Mouse (Mus musculus): Measurements from ENCODE around the gene Ift20. TPM values are rescaled to one million over a fixed set of nuclear protein-coding genes. Genes with fewer than 3 reads are reported as not detected.

Gene Ift20
- total RNA-seq, 2 experiments from 2014 or later = 78.1 to 87.4 TPM

DNA sequence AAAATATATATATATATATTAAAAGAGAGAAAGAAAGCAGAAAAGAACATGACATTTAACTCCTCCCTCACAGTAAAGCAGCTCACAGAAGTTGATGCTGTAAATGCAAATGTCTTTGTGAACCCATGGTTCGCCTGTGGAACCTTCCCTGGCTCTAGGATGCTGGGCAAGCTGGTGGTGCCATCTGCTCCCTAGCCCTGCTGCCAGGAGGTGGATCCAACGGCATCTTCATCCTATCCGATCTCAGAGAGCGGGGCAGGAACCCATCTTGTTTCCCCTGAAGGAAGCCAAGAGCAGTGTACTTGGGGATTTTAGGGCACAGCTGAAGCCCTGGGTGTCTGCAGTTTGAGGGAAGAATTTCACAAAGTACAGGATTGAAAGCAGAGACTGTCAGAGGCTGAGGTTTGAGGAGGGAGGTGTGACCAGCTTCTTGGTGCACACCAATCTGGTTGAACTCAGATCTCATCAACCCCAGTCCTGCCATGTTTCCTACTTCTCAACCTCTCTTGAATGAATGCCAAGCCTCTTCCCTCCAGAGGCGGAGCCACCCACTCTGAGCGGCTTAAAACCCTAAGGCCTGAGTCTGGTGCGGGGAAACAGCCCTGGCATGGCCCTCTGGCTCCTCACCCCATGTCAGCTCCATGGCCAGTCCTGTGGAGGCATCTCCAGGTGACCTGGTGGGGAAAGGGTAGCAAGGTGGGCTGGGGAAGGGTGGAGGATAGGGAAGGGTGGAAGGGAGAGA lies 33.1 kb upstream of the Ift20 start, which contains the start of gene Sebox:
Gene Sebox (plus strand): TSS at position 539 of the 742 bp plus-strand sequence.
- no peak for TF ChIP-seq CTCF (IDR thresholded peaks at IDR 0.05)
- intact Hi-C loops (cut with DNase I) = no loop called here
- DNase-seq (ENCODE audit: extremely low spot score in 1 of 2, low spot score in 2 of 2) = no peak
- Histone ChIP-seq H3K4me3 (no peak within 1 kb of the TSS), H3K27ac (peak within 1 kb of the TSS; percentile 24; the same call in 1 of the 2 replicates)

DNA sequence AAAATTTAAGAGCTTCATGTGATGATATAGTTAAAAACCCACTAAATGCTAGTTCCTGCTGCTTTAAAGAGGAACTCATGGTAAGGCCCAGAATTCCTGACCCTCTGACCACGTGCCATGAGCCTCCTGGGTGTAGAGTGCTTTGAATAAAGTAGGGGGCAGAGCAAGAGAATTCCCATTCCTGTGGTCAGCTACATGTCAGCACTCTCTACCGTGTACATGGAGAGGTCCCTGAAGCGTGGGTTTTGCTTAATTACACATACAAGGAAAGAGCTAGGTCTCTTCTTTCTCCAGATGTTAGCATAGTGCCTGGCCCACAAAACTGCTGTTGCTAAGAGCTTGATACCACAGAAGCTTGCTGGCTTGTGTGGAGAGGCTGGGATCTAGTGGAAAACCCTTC lies 30.7 kb upstream of the Ift20 start:
- no peak overlapping the region for H3K4me3 ChIP-seq
- no peak overlapping the region for H3K27ac ChIP-seq
- TF ChIP-seq CTCF (IDR thresholded peaks at IDR 0.05) = no peak
- no peak for DNase-seq (ENCODE audit: extremely low spot score in 1 of 2, low spot score in 2 of 2)
- intact Hi-C loops (cut with DNase I) = no loop called here

DNA sequence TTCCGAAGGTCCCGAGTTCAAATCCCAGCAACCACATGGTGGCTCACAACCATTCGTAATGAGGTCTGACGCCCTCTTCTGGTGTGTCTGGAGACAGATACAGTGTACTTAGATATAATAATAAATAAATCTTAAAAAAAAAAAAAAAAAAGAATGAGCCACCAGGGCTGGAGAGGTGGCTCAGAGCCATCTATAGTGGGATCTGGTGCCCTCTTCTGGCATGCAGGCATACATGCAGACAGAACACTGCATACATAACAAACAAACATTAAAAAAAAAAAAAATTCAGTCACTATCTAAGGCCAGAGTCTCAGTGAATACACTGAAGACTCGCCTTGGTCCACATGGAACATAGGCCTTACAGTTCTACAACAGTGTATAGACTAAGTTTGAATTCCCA lies 27.0 kb upstream of the Ift20 start:
- no peak overlapping the region for H3K4me3 ChIP-seq
- no peak for DNase-seq (ENCODE audit: extremely low spot score in 1 of 2, low spot score in 2 of 2)
- H3K27ac ChIP-seq = no peak overlapping the region
- TF ChIP-seq CTCF (IDR thresholded peaks at IDR 0.05) = peak; percentile 56
- intact Hi-C loops (cut with DNase I) = no loop called here

DNA sequence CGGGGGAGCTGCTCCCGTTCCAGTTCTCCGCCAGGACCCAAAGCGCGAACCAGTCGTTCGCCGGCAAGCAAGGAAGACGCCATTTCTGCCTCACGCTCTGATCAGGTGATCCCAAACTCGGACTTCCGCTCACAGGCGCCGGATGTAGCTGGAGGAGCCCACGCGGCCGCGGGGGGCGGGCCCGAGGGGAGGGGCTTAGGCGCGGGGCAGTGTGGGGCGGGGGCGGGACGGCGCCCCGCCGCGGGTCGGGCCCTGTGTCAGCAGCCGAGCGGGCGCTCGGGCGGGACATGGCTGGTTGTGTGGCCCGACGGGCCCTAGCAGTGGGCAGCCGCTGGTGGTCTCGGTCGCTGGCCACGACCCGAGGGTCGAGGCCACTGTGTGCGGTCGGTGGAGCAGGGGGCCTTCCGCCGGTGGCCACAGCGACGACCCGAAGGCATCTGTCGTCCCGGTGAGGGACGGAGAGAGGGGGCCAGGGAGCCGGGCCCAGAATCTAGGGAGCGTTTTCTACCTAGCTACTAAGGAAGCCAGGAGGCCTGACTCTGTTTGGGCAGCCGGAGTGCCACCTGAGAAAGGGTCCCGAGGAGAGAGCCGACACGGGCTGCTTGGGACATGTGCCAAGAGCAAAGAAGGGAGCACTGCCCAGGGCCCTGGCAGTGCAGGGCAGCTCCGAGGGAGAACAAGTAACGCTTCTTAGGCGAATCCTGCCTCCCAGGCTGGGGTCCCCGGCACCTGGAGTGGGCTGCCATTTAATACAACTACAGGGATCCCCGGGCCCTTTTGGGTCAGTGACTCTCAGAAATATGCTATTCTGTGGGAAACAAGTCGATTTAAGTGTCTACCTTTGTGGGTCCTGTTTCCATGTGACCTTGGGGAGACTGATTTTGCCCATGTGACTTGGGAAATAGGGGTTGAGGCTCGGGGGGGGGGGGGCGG lies 23.9 kb upstream of the Ift20 start, which contains the start of the genes Tmem199 and Poldip2:
Gene Tmem199 (minus strand): TSS at position 148 of the 933 bp plus-strand sequence.
Gene Poldip2 (plus strand): TSS at position 169 of the 933 bp plus-strand sequence.
- Histone ChIP-seq H3K27ac (peak within 1 kb of the TSS; percentile 94), H3K4me3 (peak within 1 kb of the TSS; percentile 64)
- intact Hi-C loops (cut with DNase I) = loop anchor here (2.0 kb wide), 1 partner anchor 25 kb away; the partner anchor contains the start of genes Ift20 and Tnfaip1
- no peak for TF ChIP-seq CTCF (IDR thresholded peaks at IDR 0.05)
- DNase-seq (ENCODE audit: extremely low spot score in 1 of 2, low spot score in 2 of 2) = peak; percentile 88 to 90

DNA sequence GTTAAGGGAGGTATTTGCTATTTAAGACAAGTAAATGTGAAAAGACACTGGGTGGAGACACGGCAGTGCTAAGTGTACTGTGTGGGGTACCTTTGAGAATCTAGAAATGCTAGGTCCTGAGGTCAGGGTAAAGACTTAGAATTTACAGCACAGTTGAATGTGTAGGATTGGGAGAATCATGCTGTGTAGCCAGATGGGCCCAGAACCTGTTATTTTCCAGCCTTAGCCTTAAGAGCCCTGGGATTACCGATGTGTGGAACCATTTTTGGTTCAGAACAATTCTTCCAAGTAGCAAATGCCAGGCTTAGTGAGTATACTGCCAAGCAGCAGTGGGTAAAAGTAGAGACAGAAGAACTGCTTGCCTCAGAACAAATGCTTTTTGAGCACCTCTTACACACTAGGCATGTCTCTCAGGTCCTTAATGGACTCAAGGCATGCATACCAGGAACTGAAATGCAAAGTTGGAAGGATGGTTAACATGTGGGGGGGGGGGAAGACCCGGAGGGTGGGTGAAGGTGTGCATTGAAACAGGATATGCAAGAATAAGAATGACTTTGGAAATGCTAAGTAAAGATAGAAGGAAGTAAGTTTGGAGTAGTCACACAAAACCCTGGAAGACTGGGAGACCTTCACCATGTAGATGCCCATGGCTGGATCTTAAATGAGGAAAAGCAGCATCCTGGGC lies 22.9 kb upstream of the Ift20 start:
- intact Hi-C loops (cut with DNase I) = loop anchor here (2.0 kb wide), 1 partner anchor 24 kb away; the partner anchor contains the start of genes Ift20 and Tnfaip1
- TF ChIP-seq CTCF (IDR thresholded peaks at IDR 0.05) = no peak
- H3K27ac ChIP-seq = no peak overlapping the region
- DNase-seq (ENCODE audit: extremely low spot score in 1 of 2, low spot score in 2 of 2) = no peak
- H3K4me3 ChIP-seq = peak overlapping the region; percentile 64

DNA sequence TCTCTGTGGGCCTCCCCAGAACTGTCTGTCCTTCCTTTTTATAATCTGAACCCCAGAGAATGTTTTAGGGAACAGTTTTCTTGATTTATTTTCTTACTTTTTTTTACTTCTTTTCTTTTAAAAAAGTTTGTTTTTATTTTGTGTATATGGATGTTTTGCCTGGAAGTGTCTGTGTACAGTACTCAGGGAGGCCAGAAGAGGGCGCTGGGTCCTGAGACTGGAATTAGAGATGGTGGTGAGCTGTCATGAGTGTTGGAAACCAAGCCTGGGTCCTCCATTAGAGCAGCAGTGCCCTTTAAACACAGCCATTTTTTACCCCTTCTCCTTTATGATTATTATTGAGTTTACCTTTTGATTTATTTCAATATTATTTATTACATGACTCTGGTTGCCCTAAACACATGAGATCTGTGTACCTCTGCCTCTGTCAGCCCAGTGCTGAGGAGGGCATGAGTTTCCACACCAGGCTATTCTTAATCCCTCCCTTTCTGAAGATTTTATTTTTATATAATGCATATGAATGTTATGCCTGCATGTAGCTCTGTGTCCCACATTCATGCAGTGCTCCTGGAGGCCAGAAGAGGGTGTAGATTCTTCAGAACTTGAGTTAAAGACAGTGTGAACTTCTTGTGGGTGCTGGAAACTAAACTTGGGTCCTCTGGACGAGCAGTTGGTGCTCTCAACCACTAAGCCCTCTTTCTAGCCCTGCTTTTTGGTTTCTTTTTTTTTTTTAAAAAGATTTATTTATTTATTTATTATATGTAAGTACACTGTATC lies 20.4 kb upstream of the Ift20 start:
- no peak for DNase-seq (ENCODE audit: extremely low spot score in 1 of 2, low spot score in 2 of 2)
- TF ChIP-seq CTCF (IDR thresholded peaks at IDR 0.05) = peak; percentile 39
- Histone ChIP-seq H3K27ac (no peak overlapping the region), H3K4me3 (no peak overlapping the region)
- intact Hi-C loops (cut with DNase I) = no loop called here

DNA sequence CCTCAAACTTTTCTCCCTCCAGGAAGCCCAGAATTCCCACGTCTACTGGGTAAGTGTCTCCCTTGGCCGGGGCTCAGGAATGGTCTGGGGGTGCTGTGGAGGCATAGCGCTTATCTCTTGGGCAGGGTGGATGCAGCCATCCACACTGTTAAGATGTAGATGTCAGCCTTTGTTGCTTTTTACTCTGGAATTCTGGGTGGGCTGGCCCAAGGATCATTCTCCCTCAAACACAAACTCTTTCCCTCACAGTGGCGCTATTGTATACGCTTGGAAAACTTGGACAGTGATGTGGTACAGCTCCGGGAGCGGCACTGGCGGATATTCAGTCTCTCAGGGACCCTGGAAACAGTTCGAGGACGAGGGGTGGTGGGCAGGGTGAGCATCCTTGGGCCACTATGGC lies 17.2 kb upstream of the Ift20 start:
- intact Hi-C loops (cut with DNase I) = no loop called here
- DNase-seq (ENCODE audit: extremely low spot score in 1 of 2, low spot score in 2 of 2) = no peak
- TF ChIP-seq CTCF (IDR thresholded peaks at IDR 0.05) = no peak
- Histone ChIP-seq H3K27ac (no peak overlapping the region), H3K4me3 (no peak overlapping the region)

DNA sequence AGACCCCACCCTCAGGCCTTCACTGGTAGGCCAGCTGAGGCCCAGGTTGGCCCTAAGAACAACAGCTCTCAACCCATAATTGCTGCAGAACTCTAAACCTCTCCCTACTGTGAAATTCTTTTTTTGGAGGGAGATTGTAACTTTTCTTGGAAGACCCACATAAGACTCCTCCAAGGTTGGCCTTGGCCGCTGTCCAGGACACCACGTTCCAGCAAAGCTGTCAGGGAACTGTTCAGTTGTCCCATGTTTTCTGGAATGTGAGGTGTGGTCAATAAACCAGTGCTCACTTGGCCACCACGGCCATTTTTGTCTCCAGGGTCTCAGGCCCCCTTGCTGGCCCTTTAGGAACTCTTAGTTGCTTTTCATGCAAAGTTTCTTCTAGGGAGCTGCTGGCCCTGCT lies 14.3 kb upstream of the Ift20 start:
- intact Hi-C loops (cut with DNase I) = no loop called here
- no peak overlapping the region for H3K4me3 ChIP-seq
- peak overlapping the region; percentile 53 for H3K27ac ChIP-seq
- no peak for TF ChIP-seq CTCF (IDR thresholded peaks at IDR 0.05)
- DNase-seq (ENCODE audit: extremely low spot score in 1 of 2, low spot score in 2 of 2) = no peak

DNA sequence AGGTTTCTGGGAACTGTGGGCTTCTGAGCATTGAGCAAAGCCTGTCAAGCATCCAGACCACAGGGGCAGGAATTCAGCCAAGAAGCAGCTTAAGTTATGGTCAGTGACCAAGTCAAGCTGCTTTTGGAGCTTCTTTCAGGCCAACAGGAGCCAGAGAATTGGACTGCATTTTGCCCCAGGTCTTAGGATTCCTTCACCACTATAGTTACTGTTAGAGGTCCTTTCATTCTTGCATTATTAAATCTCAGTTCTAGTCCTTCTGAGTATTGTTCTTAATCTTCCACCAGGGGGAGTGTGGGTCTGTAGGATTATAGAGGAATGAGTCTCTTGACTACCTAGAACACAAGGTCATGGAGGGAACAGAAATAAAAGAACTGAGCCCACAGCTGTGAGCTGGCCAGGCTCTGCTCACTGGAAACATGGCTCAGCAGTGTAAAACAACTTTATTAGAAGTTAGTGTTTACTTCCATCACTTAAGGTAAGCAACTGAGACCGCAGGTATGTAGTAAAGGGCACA lies 13.6 kb upstream of the Ift20 start:
- Histone ChIP-seq H3K4me3 (no peak overlapping the region), H3K27ac (peak overlapping the region; percentile 36)
- TF ChIP-seq CTCF (IDR thresholded peaks at IDR 0.05) = peak; percentile 56
- no peak for DNase-seq (ENCODE audit: extremely low spot score in 1 of 2, low spot score in 2 of 2)
- intact Hi-C loops (cut with DNase I) = no loop called here

DNA sequence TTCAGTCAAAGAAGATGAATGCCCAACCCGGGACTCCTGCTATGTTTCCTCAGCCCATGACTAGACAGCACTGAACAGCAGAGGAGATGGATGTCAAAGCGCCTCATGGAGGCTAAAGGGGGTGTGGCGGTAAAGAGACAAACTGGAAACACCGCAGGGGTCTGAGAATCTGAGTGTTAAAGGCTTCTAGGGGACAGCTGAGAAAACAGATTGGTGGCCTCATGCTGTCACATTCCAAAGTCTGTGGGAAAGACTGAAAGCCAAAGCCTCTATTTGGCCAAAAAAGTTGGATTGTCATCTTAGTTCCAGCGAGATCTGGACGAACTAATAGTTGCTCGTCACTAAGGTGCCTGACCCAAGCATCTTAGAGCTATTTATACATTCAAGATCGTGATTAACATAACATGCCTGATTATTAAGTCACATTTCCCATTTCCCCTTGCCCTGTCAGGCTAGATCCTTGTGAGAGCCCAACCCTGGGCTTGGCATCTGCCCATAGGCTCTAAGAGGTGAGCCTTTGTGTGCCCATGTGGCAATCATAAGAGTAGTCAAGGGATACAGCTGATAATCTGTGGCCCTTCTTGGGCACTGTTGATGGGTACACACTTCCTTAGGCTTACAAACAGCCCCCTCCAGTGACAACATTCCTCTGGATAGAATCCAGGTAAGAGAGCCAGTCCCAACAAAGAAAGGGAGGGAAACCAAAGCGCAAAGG lies 12.8 kb upstream of the Ift20 start:
- DNase-seq (ENCODE audit: extremely low spot score in 1 of 2, low spot score in 2 of 2) = no peak
- Histone ChIP-seq H3K27ac (peak overlapping the region; percentile 53), H3K4me3 (no peak overlapping the region)
- intact Hi-C loops (cut with DNase I) = no loop called here
- TF ChIP-seq CTCF (IDR thresholded peaks at IDR 0.05) = no peak

Measured in left cerebral cortex, adult 2 months (tissue).